Mouse (Mus musculus): ENCODE data around the gene Gm45785. TPM values are rescaled to one million over a fixed set of nuclear protein-coding genes. Genes with fewer than 3 reads are reported as not detected.

Gene Gm45785
- total and polyA plus RNA-seq, 3 experiments, result not detected

DNA sequence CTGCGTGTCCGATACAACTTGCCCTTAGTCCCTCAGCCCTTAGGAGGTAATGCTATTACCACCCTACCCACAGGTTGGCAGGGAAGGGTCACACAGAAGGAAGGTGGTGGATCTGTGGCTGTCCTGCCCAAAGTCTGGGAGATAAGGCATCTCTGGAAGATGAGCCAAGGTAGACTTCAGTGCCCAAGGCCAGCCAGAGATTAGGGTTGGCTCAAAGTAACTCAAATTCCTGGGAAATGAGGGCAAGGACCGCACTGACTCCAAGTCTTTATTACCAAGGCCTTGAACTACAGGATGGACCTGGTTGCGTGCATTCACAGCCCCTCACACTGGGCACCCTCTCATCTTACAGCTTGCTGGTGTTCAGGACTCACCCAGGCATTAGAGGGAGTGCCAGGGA lies 4.2 kb downstream of the Gm45785 start:
- Histone ChIP-seq H3K27ac (no peak overlapping the region), H3K27me3 (ENCODE audit: control insufficient read depth, insufficient read depth, low read length) (no peaks in the 10 kb centered on the region), H3K36me3 (ENCODE audit: control insufficient read depth, insufficient read depth, low read length) (no peaks in the 10 kb centered on the region), H3K79me2 (replicated peaks; ENCODE audit: control insufficient read depth, insufficient read depth, low read length) (no peaks in the 10 kb centered on the region; the same call in 1 of the 2 replicates), H3K9ac (ENCODE audit: low read depth, low read length) (no peak overlapping the region), H3K4me1 (ENCODE audit: control insufficient read depth, insufficient read depth, low read length) (peaks cover 3% of the 10 kb centered on the region), H3K4me3 (no peak overlapping the region)
- WGBS, result 94% methylated on average over 4 of the region's 4 CpGs
- intact Hi-C loops (cut with DNase I), result no loop called here
- TF ChIP-seq EP300 (IDR thresholded peaks at IDR 0.05; ENCODE audit: insufficient read depth, low read depth, low read length) (no peak), CTCF (IDR thresholded peaks at IDR 0.05) (no peak), POLR2A (IDR thresholded peaks at IDR 0.05; ENCODE audit: insufficient read depth, low read depth, low read length) (no peak)
- no peak for DNase-seq

GRCm38 (mm10) chr7:140848591-140848990 lies 7.5 kb downstream of the Gm45785 start:
- no peak for DNase-seq
- H3K36me3 ChIP-seq (ENCODE audit: control insufficient read depth, insufficient read depth, low read length), result no peaks in the 10 kb centered on the region
- H3K79me2 ChIP-seq (replicated peaks; ENCODE audit: control insufficient read depth, insufficient read depth, low read length), result no peaks in the 10 kb centered on the region
- H3K27ac ChIP-seq, result no peak overlapping the region
- no peak overlapping the region for H3K4me3 ChIP-seq
- TF ChIP-seq EP300 (IDR thresholded peaks at IDR 0.05; ENCODE audit: insufficient read depth, low read depth, low read length) (no peak), CTCF (IDR thresholded peaks at IDR 0.05) (no peak), POLR2A (IDR thresholded peaks at IDR 0.05; ENCODE audit: insufficient read depth, low read depth, low read length) (no peak)
- H3K4me1 ChIP-seq (ENCODE audit: control insufficient read depth, insufficient read depth, low read length), result no peaks in the 10 kb centered on the region
- H3K9ac ChIP-seq (ENCODE audit: low read depth, low read length), result no peak overlapping the region
- WGBS, result 90% methylated on average over 10 of the region's 10 CpGs
- no peaks in the 10 kb centered on the region for H3K27me3 ChIP-seq (ENCODE audit: control insufficient read depth, insufficient read depth, low read length)
- intact Hi-C loops (cut with DNase I), result loop anchor here (5.0 kb wide), 2 partner anchors 34 to 329 kb away; partner anchors contain the start of genes Psmd13 and Sirt3

DNA sequence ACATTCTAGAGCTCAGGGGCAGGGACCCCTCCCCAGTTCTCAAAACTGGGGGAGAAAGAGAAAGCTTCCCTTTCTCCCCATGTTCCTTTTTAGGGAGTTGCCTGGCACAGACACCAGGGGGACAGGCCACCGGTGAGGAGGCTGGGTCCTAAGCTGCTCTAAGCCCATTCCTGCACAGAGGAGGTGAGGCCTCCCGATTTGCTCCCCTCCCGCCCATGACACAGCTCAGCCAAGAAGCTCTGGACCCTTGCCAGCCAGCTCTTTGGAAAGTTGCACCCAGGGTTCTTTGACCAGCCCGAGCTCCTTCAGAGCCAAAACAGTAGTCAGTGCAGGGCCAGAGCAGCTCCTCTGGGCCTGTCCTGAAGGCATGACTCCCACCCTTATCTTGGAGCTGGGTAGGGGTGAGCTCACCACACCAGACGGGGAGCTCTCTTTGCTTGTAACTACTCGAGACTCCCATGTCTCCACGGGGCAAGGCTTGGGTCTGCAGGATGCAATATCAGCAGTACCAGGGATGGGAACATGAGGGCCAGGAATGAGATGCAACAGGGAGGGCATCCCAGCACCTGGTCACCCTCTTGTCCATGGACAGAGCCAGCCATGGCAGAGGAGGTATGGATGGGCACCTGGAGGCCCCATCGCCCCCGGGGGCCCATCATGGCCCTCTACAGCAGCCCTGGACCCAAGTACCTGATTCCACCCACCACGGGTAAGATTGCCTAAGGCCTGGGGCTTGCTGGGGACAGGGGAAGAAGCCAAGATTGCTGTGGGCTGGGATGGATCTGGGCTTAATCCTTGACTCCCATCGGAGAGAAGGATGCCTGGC lies 8.2 kb downstream of the Gm45785 start, which contains the start of gene Odf3:
Odf3 (plus strand) TSS at position 51 of the 826 bp plus-strand sequence.
- 45% methylated on average over 11 of the region's 11 CpGs for WGBS
- no peaks in the 10 kb centered on the region for H3K36me3 ChIP-seq (ENCODE audit: control insufficient read depth, insufficient read depth, low read length)
- H3K4me1 ChIP-seq (ENCODE audit: control insufficient read depth, insufficient read depth, low read length), result no peaks in the 10 kb centered on the region
- no peaks in the 10 kb centered on the region for H3K27me3 ChIP-seq (ENCODE audit: control insufficient read depth, insufficient read depth, low read length)
- no peak for TF ChIP-seq CTCF (IDR thresholded peaks at IDR 0.05)
- no peak for TF ChIP-seq EP300 (IDR thresholded peaks at IDR 0.05; ENCODE audit: insufficient read depth, low read depth, low read length)
- no peak for TF ChIP-seq POLR2A (IDR thresholded peaks at IDR 0.05; ENCODE audit: insufficient read depth, low read depth, low read length)
- no peak within 1 kb of the TSS for H3K9ac ChIP-seq (ENCODE audit: low read depth, low read length)
- H3K27ac ChIP-seq, result no peak within 1 kb of the TSS
- no peak for DNase-seq
- H3K79me2 ChIP-seq (replicated peaks; ENCODE audit: control insufficient read depth, insufficient read depth, low read length), result no peaks in the 10 kb centered on the region
- intact Hi-C loops (cut with DNase I), result loop anchor here (5.0 kb wide), 2 partner anchors 34 to 329 kb away; partner anchors contain the start of genes Psmd13 and Sirt3
- H3K4me3 ChIP-seq, result no peak within 1 kb of the TSS

- Histone ChIP-seq H3K4me1 (ENCODE audit: control insufficient read depth, insufficient read depth, low read length) (no peaks in the 10 kb centered on the region), H3K36me3 (ENCODE audit: control insufficient read depth, insufficient read depth, low read length) (no peaks in the 10 kb centered on the region), H3K4me3 (no peak overlapping the region), H3K79me2 (replicated peaks; ENCODE audit: control insufficient read depth, insufficient read depth, low read length) (no peaks in the 10 kb centered on the region), H3K27ac (no peak overlapping the region), H3K27me3 (ENCODE audit: control insufficient read depth, insufficient read depth, low read length) (no peaks in the 10 kb centered on the region), H3K9ac (ENCODE audit: low read depth, low read length) (no peak overlapping the region)
- no peak for DNase-seq
- TF ChIP-seq POLR2A (IDR thresholded peaks at IDR 0.05; ENCODE audit: insufficient read depth, low read depth, low read length), result no peak
- no peak for TF ChIP-seq EP300 (IDR thresholded peaks at IDR 0.05; ENCODE audit: insufficient read depth, low read depth, low read length)
- no peak for TF ChIP-seq CTCF (IDR thresholded peaks at IDR 0.05)
- 75% methylated on average over 10 of the region's 10 CpGs for WGBS
- intact Hi-C loops (cut with DNase I), result loop anchor here (5.0 kb wide), 2 partner anchors 36 to 331 kb away; partner anchors contain the start of genes Psmd13 and Sirt3
These were observed 9.5 kb downstream of the Gm45785 start for GRCm38 (mm10) chr7:140846676-140847075.

- WGBS, result 52% methylated on average over 4 of the region's 4 CpGs
- intact Hi-C loops (cut with DNase I), result loop anchor here (1.0 to 5.0 kb wide), 3 partner anchors 37 to 332 kb away; partner anchors contain the start of genes Psmd13 and Sirt3
- H3K27me3 ChIP-seq (ENCODE audit: control insufficient read depth, insufficient read depth, low read length), result no peaks in the 10 kb centered on the region; the same call in 1 of the 2 replicates
- no peaks in the 10 kb centered on the region for H3K4me1 ChIP-seq (ENCODE audit: control insufficient read depth, insufficient read depth, low read length)
- H3K27ac ChIP-seq, result no peak overlapping the region
- no peak overlapping the region for H3K9ac ChIP-seq (ENCODE audit: low read depth, low read length)
- H3K36me3 ChIP-seq (ENCODE audit: control insufficient read depth, insufficient read depth, low read length), result no peaks in the 10 kb centered on the region
- no peak overlapping the region for H3K4me3 ChIP-seq
- no peak for DNase-seq
- H3K79me2 ChIP-seq (replicated peaks; ENCODE audit: control insufficient read depth, insufficient read depth, low read length), result no peaks in the 10 kb centered on the region
- TF ChIP-seq CTCF (IDR thresholded peaks at IDR 0.05), result 0 out of 2 replicates have a peak, but pooled peaks have one; percentile 15
- TF ChIP-seq EP300 (IDR thresholded peaks at IDR 0.05; ENCODE audit: insufficient read depth, low read depth, low read length), result no peak
- TF ChIP-seq POLR2A (IDR thresholded peaks at IDR 0.05; ENCODE audit: insufficient read depth, low read depth, low read length), result no peak
These were observed 10.4 kb downstream of the Gm45785 start for GRCm38 (mm10) chr7:140845683-140846082.
